Mouse (Mus musculus) spleen, postnatal 4 days (tissue): ENCODE measurements around the gene Lrrc8e.
"Not testable (repeated sequence)": the region's sequence is repeated elsewhere in the genome, so short reads cannot be mapped to it uniquely, and the experiment has no call there.

ENCODE experiments used
- DNase-seq, 2 experiments: peaks; one replicate each; pipeline ENCODE4 v3.0.0; 2022; ENCODE audit warnings: low spot score in 2 of 2

Lrrc8e gene

GRCm38 (mm10) chr8:4219617-4220016 is 7.0 kb upstream of the Lrrc8e start:
- DNase-seq, result no peak

DNA sequence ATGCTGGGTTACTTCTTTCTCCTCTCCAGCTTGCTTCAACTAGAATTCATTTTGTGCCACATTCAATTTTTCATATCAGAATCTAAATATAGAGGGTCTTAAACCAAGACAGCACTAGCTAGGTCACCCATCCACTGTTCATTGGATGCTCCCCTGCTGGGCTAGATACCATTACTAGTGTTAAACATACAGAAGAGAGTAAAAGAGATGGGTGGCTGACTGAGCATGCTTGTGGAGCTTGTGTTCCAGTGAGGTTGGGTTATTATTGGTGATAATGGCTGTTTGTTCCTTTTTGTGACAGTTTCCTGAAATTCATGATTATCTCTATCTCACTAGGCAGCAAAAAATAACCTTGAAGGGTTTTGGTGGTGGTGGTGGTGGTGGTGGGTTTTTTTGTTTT is 4.6 kb upstream of the Lrrc8e start:
- no peak for DNase-seq

- DNase-seq, result no peak
These were observed 304 bp upstream of the Lrrc8e start for GRCm38 (mm10) chr8:4226323-4226722.

- DNase-seq, result no peak
These were observed 1.3 kb downstream of the Lrrc8e start for GRCm38 (mm10) chr8:4227919-4228318.

DNA sequence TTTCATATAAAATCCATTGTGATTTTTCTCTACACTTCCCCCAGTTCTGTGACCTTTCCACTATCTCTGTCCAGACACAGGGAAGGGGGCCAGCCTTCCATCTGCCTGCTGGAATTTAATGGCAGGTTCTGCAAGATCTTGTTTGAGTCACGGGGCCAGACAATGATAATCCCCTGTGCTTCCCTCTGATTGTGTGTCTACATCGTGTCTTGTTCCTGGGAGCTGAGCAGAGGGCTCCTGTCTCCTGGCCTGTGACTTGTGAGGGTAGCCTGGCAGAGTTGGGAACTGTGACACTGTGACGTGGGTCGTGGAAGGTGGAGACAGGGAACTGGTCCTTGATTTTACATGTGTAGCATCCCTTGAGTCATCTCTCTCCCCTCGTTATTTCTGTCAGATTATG is 3.2 kb downstream of the Lrrc8e start:
- DNase-seq, result no peak

DNA sequence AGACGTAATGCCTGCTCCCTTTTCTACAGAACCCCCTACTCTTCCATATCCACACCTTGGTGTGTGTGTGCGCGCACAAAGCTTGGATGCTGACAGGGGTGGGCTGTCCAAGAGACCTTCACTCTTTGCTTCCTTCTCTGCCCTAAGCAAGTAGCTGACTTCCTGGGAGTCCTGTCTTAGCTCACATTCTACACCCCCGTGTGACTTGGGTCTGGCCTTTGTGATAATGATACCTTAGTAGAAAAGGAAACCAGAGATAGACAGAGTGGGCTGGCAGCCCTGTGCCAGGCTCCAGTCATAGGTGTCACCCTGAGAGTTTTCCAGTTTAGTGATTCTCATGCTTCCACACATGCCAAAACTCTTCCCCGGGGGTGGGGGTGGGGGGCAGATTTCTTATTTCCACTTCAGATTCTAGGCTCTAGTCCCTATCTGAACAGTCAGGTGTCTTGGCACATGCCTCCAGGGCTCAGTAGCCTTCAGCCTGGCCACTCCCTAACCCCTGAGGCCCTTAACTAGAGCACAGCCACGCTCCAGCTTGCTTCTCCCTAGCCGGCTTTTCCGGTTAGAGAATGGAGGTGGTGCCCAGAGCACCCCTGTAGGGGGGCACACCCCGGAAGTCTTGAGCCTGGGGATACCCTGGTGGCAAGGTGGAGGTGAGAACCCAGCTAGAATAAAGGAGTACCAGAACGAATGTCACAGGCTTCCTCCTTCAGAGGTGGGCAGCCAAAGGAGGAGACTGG is 4.2 kb downstream of the Lrrc8e start:
- peak in 1 of 2 experiments; percentile 12 for DNase-seq

GRCm38 (mm10) chr8:4237814-4238433 is 11.3 kb downstream of the Lrrc8e start:
- DNase-seq, result no peak

GRCm38 (mm10) chr8:4238434-4239192 is 12.0 kb downstream of the Lrrc8e start, which contains the start of the genes Map2k7 and Gm49320:
Gene Map2k7, plus strand, starts transcription at chr8:4238740.
Gene Gm49320, plus strand, starts transcription at chr8:4238865.
- DNase-seq, result peak; percentile 99

- DNase-seq, result no peak
These were observed 12.7 kb downstream of the Lrrc8e start for GRCm38 (mm10) chr8:4239193-4239890.

DNA sequence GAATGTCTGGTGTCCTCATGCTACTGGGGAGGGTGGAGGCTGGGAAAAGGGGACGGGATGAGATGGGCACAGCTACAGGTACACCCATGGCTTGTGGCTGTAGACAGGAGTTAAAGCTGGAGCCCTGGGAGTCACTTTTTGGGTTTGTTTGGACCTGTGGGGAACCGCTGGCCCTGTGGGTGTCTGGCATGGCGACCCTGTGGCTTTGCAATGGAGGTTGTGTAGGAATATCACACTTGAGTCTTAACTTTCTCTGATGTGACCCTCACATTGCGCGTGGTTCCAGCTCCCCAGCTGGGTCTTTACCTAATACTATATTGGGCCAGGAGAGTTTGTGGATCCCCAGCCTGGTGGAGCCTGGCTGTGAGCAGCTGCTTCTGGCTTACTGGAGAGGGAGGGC is 18.4 kb downstream of the Lrrc8e start:
- no peak for DNase-seq

DNA sequence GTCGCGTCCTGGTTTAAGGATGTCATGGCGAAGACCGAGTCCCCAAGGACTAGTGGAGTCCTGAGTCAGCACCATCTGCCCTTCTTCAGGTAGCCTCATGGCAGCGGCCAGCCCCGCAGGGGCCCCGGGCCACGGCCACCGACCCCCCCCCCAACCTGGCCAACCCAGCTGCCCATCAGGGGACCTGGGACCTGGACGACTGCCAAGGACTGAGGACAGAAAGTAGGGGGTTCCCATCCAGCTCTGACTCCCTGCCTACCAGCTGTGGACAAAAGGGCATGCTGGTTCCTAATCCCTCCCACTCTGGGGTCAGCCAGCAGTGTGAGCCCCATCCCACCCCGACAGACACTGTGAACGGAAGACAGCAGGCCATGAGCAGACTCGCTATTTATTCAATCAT is 19.1 kb downstream of the Lrrc8e start:
- no peak for DNase-seq

- DNase-seq, result no peak
These were observed 20.6 kb downstream of the Lrrc8e start for GRCm38 (mm10) chr8:4247241-4247640.

- DNase-seq, result no peak
These were observed 21.4 kb downstream of the Lrrc8e start, which contains the start of gene Tgfbr3l for GRCm38 (mm10) chr8:4247951-4248540. Gene Tgfbr3l, plus strand, starts transcription at chr8:4248214.

- DNase-seq, result no peak
These were observed 22.6 kb downstream of the Lrrc8e start for GRCm38 (mm10) chr8:4249213-4249612.

GRCm38 (mm10) chr8:4250306-4250970 is 23.8 kb downstream of the Lrrc8e start:
- DNase-seq, result peak; percentile 84 to 95

DNA sequence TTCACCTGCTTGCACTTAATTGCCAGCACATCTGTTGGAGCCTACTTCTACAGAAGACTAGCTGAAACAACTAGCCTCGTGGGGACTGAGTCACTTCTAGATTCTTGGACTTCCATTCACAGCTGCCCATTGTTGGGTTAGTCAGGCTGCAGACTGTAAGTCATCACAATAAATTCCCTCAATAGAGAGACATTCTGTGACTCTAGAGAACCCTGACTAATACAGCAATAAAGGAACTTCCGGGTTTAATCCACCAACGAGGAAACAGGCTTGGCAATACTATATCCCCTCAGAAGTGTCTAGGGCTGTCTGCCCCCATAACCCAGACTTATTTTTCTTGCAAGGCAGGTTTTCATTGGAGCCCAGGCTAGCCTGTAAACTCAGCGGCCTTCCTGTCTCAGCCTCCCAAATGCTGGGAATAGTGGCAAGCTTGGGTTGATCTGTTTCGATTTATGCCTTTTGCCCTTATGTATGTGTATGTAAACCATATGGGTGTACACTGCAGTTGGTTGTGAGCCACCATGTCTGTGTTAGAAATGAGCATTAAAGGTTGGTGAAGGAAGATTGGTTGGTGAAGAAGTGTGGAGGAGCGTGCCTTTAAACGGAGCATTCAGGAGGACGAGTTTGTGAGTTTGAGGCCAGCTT is 25.6 kb downstream of the Lrrc8e start:
- DNase-seq, result no peak

- peak; percentile 95 to 98 for DNase-seq
These were observed 26.6 kb downstream of the Lrrc8e start, which contains the start of gene Snapc2 for GRCm38 (mm10) chr8:4252934-4253841. Gene Snapc2, plus strand, starts transcription at chr8:4253080.

DNA sequence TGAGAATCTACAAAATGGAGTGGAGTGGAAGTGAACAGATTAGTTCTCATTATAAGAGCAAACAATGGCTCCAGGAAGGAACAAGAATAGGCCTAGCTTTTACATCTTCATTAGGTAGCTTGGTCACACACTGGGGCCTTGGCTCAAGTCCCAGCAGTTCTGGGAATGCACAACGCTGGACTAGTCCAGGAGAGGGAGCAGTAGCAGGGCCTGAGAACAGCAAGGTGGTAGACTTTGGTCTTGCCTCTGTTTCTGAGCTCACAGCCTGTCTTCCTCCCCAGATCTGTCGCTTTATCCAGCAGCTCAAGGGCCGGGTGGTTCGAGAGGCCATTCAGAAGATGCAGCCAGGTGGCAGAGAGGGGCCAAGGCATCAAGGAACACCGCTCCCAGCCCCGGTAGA is 27.4 kb downstream of the Lrrc8e start:
- DNase-seq, result no peak

DNA sequence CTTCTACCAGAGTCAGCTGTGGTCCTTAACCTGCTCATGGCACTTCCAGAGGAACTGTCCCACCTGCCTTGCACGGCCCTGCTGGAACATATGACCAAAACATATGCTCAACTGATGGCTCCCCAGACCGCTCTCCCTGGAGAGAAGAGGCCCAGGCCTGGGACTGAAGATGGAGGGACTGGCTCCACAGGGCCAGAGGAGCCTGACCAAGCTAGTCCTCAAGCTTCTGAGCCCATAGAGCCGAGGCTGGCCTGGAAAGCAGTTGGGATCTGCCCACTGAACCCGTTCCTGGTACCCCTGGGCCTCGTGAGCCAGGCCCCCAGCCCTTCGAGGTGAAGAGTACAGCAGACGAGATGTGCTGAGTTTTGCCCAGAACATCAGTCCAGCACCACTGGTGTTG is 28.8 kb downstream of the Lrrc8e start:
- not testable (repeated sequence) for DNase-seq
